Mouse (Mus musculus): ENCODE measurements around the gene Tcl1b3.

DNA sequence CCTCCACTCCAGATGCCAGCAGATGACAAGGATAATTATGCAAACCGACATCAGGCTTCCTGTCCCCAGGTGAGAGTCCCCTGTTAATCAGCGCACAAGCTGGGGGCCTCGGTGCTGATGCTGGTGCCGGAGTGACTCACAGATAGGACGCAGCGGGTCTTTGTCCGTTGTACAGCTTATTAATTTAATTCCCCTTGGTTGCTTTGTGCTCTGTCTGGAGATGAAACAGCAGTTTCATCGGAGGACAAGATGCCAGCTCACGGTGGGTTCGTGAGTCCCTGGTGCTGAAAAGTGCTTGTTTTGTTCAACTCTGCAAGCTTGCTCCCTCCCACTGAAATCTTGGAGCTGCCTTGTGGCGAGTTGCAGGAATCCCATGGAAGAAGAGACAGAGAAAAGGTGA lies 43.5 kb downstream of the Tcl1b3 start:
- TF ChIP-seq CTCF (IDR thresholded peaks at IDR 0.05; ENCODE audit: borderline replicate concordance, extremely low read depth, insufficient read depth, insufficient read length) (no peak), POLR2A (IDR thresholded peaks at IDR 0.05; ENCODE audit: borderline replicate concordance, extremely low read depth, insufficient read depth, insufficient read length, poor library complexity, severe bottlenecking) (no peak)
